Mouse (Mus musculus): ENCODE measurements around the gene Rbms2. TPM values are rescaled to one million over a fixed set of nuclear protein-coding genes. Genes with fewer than 3 reads are reported as not detected.

The Rbms2 gene
- polyA plus RNA-seq, 1 experiment from 2014 or later: 36.0 TPM

GRCm38 (mm10) chr10:128153978-128154377, 26.1 kb downstream of the Rbms2 start:
- no peak overlapping the region for H3K9ac ChIP-seq (ENCODE audit: low read depth, low read length)
- peaks cover 4% of the 10 kb centered on the region; the same call in 1 of the 2 replicates for H3K4me1 ChIP-seq (ENCODE audit: control insufficient read depth, insufficient read depth, low read length)
- H3K4me2 ChIP-seq (replicated peaks; ENCODE audit: low read depth, low read length): no peak overlapping the region
- no peaks in the 10 kb centered on the region for H3K27me3 ChIP-seq (ENCODE audit: control insufficient read depth, insufficient read depth, low read length)
- peaks cover 10% of the 10 kb centered on the region for H3K36me3 ChIP-seq (ENCODE audit: control insufficient read depth, insufficient read depth, low read length)
- no peak overlapping the region for H3K4me3 ChIP-seq (ENCODE audit: low read length)
- H3K27ac ChIP-seq (ENCODE audit: low read depth, low read length): no peak overlapping the region
- no peak for ATAC-seq (ENCODE audit: low FRiP score, low TSS enrichment)
- no peaks in the 10 kb centered on the region for H3K9me3 ChIP-seq (ENCODE audit: control insufficient read depth, low read length)
- 86% methylated on average over 3 of the region's 3 CpGs for WGBS

GRCm38 (mm10) chr10:128150941-128151340, 29.2 kb downstream of the Rbms2 start:
- Histone ChIP-seq H3K9ac (ENCODE audit: low read depth, low read length) (no peak overlapping the region), H3K4me2 (replicated peaks; ENCODE audit: low read depth, low read length) (no peak overlapping the region), H3K4me3 (ENCODE audit: low read length) (no peak overlapping the region), H3K9me3 (ENCODE audit: control insufficient read depth, low read length) (no peaks in the 10 kb centered on the region), H3K36me3 (ENCODE audit: control insufficient read depth, insufficient read depth, low read length) (peaks cover 13% of the 10 kb centered on the region), H3K27ac (ENCODE audit: low read depth, low read length) (peak overlapping the region; percentile 7; the same call in 1 of the 2 replicates), H3K27me3 (ENCODE audit: control insufficient read depth, insufficient read depth, low read length) (no peaks in the 10 kb centered on the region), H3K4me1 (ENCODE audit: control insufficient read depth, insufficient read depth, low read length) (peaks cover 6% of the 10 kb centered on the region; the same call in 1 of the 2 replicates)
- WGBS: 74% methylated on average over 14 of the region's 14 CpGs
- no peak for ATAC-seq (ENCODE audit: low FRiP score, low TSS enrichment)

DNA sequence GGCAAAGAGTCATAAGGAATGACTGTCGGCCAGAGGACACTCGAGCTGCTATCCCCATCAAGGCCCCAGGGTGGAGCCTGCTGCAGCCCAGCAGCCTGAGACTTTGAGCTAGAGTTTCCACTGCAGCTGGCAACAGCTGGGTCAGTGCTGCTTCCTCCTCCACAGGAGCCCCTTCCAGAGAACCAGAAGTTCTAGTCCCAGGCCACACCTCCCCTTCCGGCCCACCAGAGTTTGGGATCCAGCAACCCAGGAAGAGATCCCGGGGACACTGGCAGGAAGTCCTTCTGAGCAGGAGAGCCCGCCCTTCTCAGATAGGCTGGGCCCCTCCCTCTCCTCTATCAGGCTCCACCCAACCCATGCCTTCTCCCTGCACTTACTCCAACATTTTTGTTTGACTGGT, 30.5 kb downstream of the Rbms2 start:
- Histone ChIP-seq H3K4me3 (ENCODE audit: low read length) (no peak overlapping the region), H3K27ac (ENCODE audit: low read depth, low read length) (peak overlapping the region; percentile 84; the same call in 1 of the 2 replicates), H3K27me3 (ENCODE audit: control insufficient read depth, insufficient read depth, low read length) (no peaks in the 10 kb centered on the region), H3K4me1 (ENCODE audit: control insufficient read depth, insufficient read depth, low read length) (peaks cover 6% of the 10 kb centered on the region; the same call in 1 of the 2 replicates), H3K36me3 (ENCODE audit: control insufficient read depth, insufficient read depth, low read length) (peaks cover 25% of the 10 kb centered on the region), H3K9ac (ENCODE audit: low read depth, low read length) (no peak overlapping the region), H3K4me2 (replicated peaks; ENCODE audit: low read depth, low read length) (peak overlapping the region; percentile 13; the same call in 1 of the 2 replicates), H3K9me3 (ENCODE audit: control insufficient read depth, low read length) (no peaks in the 10 kb centered on the region)
- ATAC-seq (ENCODE audit: low FRiP score, low TSS enrichment): peak; percentile 97
- 0% methylated on average over 5 of the region's 5 CpGs for WGBS

DNA sequence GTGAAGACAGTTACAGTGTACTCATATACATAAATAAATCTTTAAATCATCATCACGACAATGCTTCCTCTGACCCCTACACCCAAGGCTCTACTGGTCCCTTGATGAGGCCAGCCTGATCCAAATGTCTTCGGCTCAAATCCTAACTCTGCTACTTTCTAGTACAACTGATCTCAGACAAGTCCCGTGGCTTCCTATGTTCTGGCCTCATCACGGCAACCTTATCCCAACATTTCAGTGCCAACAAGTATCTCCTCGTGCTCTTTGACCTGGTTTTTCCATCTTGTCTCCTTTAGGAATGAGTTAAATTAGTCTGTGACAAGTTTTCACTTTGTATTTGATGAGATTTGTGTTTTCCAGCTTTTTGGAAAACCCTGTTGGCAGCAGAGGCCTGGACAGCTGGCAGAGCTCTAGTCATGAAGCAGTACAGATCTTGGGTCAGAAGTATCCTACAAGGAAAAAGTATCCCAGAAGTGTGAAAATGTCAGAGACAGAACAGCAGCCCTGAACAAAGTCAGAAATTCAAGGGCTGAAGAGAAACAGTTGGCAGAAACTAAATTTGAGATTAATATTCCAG, 31.2 kb downstream of the Rbms2 start:
- no peaks in the 10 kb centered on the region for H3K27me3 ChIP-seq (ENCODE audit: control insufficient read depth, insufficient read depth, low read length)
- no peak overlapping the region for H3K4me3 ChIP-seq (ENCODE audit: low read length)
- H3K4me1 ChIP-seq (ENCODE audit: control insufficient read depth, insufficient read depth, low read length): peaks cover 6% of the 10 kb centered on the region; the same call in 1 of the 2 replicates
- no peaks in the 10 kb centered on the region for H3K9me3 ChIP-seq (ENCODE audit: control insufficient read depth, low read length)
- peak overlapping the region; percentile 13; the same call in 1 of the 2 replicates for H3K4me2 ChIP-seq (replicated peaks; ENCODE audit: low read depth, low read length)
- H3K9ac ChIP-seq (ENCODE audit: low read depth, low read length): no peak overlapping the region; the same call in 1 of the 2 replicates
- H3K36me3 ChIP-seq (ENCODE audit: control insufficient read depth, insufficient read depth, low read length): peaks cover 31% of the 10 kb centered on the region
- peak overlapping the region; percentile 84; the same call in 1 of the 2 replicates for H3K27ac ChIP-seq (ENCODE audit: low read depth, low read length)
- no peak for ATAC-seq (ENCODE audit: low FRiP score, low TSS enrichment)
- WGBS: 87% methylated on average over 5 of the region's 5 CpGs

DNA sequence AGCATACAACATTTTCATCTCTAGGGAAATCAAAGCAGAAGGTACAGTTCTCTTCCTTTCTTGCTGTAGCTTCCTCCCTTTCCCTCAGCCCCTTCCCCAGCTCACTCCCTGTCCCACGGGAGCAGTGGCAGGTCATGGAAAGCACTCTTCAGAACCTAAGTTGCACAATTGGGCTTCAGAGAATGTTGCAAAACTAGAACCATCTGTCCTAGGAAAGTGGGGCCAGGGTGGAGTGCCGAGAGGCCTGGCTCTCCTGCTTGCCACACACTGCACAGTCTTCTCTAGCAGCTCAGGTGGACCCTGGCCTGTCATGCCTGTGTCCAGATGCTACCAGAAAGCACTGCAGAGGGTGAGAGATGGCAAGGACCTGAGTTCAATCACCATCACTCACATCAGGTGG, 35.1 kb downstream of the Rbms2 start:
- H3K36me3 ChIP-seq (ENCODE audit: control insufficient read depth, insufficient read depth, low read length): peaks cover 44% of the 10 kb centered on the region
- no peak overlapping the region for H3K27ac ChIP-seq (ENCODE audit: low read depth, low read length)
- no peak for ATAC-seq (ENCODE audit: low FRiP score, low TSS enrichment)
- no peak overlapping the region for H3K4me2 ChIP-seq (replicated peaks; ENCODE audit: low read depth, low read length)
- H3K4me1 ChIP-seq (ENCODE audit: control insufficient read depth, insufficient read depth, low read length): peaks cover 6% of the 10 kb centered on the region; the same call in 1 of the 2 replicates
- no peaks in the 10 kb centered on the region for H3K27me3 ChIP-seq (ENCODE audit: control insufficient read depth, insufficient read depth, low read length)
- no peak overlapping the region for H3K4me3 ChIP-seq (ENCODE audit: low read length)
- H3K9me3 ChIP-seq (ENCODE audit: control insufficient read depth, low read length): no peaks in the 10 kb centered on the region
- WGBS: 79% methylated on average over 2 of the region's 2 CpGs
- H3K9ac ChIP-seq (ENCODE audit: low read depth, low read length): no peak overlapping the region

DNA sequence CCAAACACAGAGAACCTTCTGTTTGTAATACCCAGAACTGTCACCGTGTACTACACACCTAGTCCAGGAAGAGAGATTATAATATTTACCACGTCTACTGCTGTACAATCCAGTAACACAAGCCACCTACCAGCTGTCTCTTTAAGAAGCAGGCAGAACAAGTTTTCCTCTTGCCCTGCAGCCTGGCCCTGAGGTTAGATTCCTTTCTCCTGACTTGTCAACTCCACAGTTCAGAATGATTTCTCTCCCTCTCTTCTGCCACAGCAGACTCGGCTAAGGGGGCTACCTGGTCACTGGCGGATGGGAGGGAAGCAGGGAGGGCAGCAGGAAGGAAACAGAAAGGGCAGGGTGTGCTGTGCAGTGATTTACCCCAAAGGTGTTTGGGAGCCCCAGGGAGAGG, 36.4 kb downstream of the Rbms2 start:
- ATAC-seq (ENCODE audit: low FRiP score, low TSS enrichment): no peak
- no peak overlapping the region for H3K27ac ChIP-seq (ENCODE audit: low read depth, low read length)
- H3K4me3 ChIP-seq (ENCODE audit: low read length): no peak overlapping the region
- WGBS: 57% methylated on average over 4 of the region's 4 CpGs
- no peaks in the 10 kb centered on the region for H3K9me3 ChIP-seq (ENCODE audit: control insufficient read depth, low read length)
- peaks cover 49% of the 10 kb centered on the region for H3K36me3 ChIP-seq (ENCODE audit: control insufficient read depth, insufficient read depth, low read length)
- H3K27me3 ChIP-seq (ENCODE audit: control insufficient read depth, insufficient read depth, low read length): no peaks in the 10 kb centered on the region
- no peak overlapping the region for H3K4me2 ChIP-seq (replicated peaks; ENCODE audit: low read depth, low read length)
- no peak overlapping the region for H3K9ac ChIP-seq (ENCODE audit: low read depth, low read length)
- no peaks in the 10 kb centered on the region for H3K4me1 ChIP-seq (ENCODE audit: control insufficient read depth, insufficient read depth, low read length)

GRCm38 (mm10) chr10:128142165-128142564, 37.9 kb downstream of the Rbms2 start:
- no peak overlapping the region for H3K4me3 ChIP-seq (ENCODE audit: low read length)
- 68% methylated on average over 2 of the region's 2 CpGs for WGBS
- peaks cover 63% of the 10 kb centered on the region for H3K36me3 ChIP-seq (ENCODE audit: control insufficient read depth, insufficient read depth, low read length)
- H3K4me2 ChIP-seq (replicated peaks; ENCODE audit: low read depth, low read length): no peak overlapping the region
- no peaks in the 10 kb centered on the region for H3K4me1 ChIP-seq (ENCODE audit: control insufficient read depth, insufficient read depth, low read length)
- no peak overlapping the region for H3K9ac ChIP-seq (ENCODE audit: low read depth, low read length)
- ATAC-seq (ENCODE audit: low FRiP score, low TSS enrichment): no peak
- H3K27ac ChIP-seq (ENCODE audit: low read depth, low read length): no peak overlapping the region
- no peaks in the 10 kb centered on the region for H3K27me3 ChIP-seq (ENCODE audit: control insufficient read depth, insufficient read depth, low read length)
- H3K9me3 ChIP-seq (ENCODE audit: control insufficient read depth, low read length): no peaks in the 10 kb centered on the region

- 72% methylated on average over 12 of the region's 12 CpGs for WGBS
- H3K4me3 ChIP-seq (ENCODE audit: low read length): no peak overlapping the region
- H3K36me3 ChIP-seq (ENCODE audit: control insufficient read depth, insufficient read depth, low read length): peaks cover 64% of the 10 kb centered on the region
- H3K27ac ChIP-seq (ENCODE audit: low read depth, low read length): no peak overlapping the region
- ATAC-seq (ENCODE audit: low FRiP score, low TSS enrichment): no peak
- H3K9me3 ChIP-seq (ENCODE audit: control insufficient read depth, low read length): no peaks in the 10 kb centered on the region
- H3K4me2 ChIP-seq (replicated peaks; ENCODE audit: low read depth, low read length): no peak overlapping the region
- H3K27me3 ChIP-seq (ENCODE audit: control insufficient read depth, insufficient read depth, low read length): no peaks in the 10 kb centered on the region
- no peak overlapping the region for H3K9ac ChIP-seq (ENCODE audit: low read depth, low read length)
- no peaks in the 10 kb centered on the region for H3K4me1 ChIP-seq (ENCODE audit: control insufficient read depth, insufficient read depth, low read length)
Observed at GRCm38 (mm10) chr10:128140236-128140952, 39.7 kb downstream of the Rbms2 start.

DNA sequence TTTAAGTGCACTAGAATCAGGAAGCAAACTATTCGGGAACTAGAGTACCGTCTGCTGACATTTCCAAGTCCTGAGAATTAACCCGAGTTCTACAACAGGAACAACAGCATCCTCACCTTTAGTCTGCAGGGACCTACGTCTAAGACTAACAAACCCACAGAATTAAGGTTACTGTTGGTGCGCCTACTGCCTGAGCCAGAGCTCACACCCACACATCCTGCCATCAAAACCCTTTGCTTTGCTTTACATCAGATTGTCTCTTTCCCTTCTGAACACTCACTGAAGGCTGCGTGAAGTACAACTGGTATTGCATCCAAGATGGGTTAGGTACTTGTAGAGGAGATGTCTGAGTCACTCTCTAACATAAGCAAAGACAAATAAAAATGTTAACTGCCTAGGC, 44.7 kb downstream of the Rbms2 start:
- no peaks in the 10 kb centered on the region for H3K27me3 ChIP-seq (ENCODE audit: control insufficient read depth, insufficient read depth, low read length)
- H3K4me3 ChIP-seq (ENCODE audit: low read length): no peak overlapping the region
- H3K4me2 ChIP-seq (replicated peaks; ENCODE audit: low read depth, low read length): no peak overlapping the region
- no peak for ATAC-seq (ENCODE audit: low FRiP score, low TSS enrichment)
- no peak overlapping the region for H3K9ac ChIP-seq (ENCODE audit: low read depth, low read length)
- H3K27ac ChIP-seq (ENCODE audit: low read depth, low read length): no peak overlapping the region
- no peaks in the 10 kb centered on the region for H3K9me3 ChIP-seq (ENCODE audit: control insufficient read depth, low read length)
- H3K36me3 ChIP-seq (ENCODE audit: control insufficient read depth, insufficient read depth, low read length): peaks cover 67% of the 10 kb centered on the region
- no peaks in the 10 kb centered on the region for H3K4me1 ChIP-seq (ENCODE audit: control insufficient read depth, insufficient read depth, low read length)
- 85% methylated on average over 6 of the region's 6 CpGs for WGBS
